Mouse (Mus musculus) spleen, adult 2 months (tissue): ENCODE measurements around the gene Esyt1.

Experiments
- CTCF ChIP-seq: fragments of 200-500 bp; IDR thresholded peaks from 2 replicates; pipeline ENCODE4 v1.5.1; 2011; ENCODE audit warnings: mild to moderate bottlenecking, inconsistent platforms; ENCODE audit not compliant: insufficient read depth, insufficient read length, insufficient replicate concordance; ENCODE audit errors: extremely low read depth
- POLR2A ChIP-seq: fragments of 200-500 bp; IDR thresholded peaks from 2 replicates; pipeline ENCODE4 v1.6.1; 2011; ENCODE audit warnings: low read depth, low read length, inconsistent platforms

DNA sequence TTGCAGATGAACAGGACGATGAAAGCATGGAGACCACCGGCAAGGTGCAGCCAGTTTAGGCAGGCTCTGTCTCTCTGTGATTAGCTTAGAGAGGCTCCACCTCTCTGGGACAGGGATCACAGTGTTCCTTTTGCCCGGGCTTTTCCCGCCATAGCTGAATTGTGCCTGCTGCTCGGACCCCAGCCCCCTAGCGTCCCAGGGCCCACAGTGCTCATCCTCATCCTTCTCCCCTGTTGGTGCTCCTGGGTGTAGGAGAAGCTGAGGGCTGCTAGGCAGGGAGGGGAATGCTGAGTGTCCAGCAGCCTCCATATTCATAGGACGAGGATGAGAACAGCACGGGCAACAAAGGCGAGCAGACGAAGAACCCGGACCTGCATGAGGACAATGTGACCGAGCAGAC, 51.3 kb downstream of the Esyt1 start:
- TF ChIP-seq CTCF (no peak), POLR2A (no peak)
